Mouse (Mus musculus) layer of hippocampus, postnatal 10 days (tissue): ENCODE measurements at regions not wholly inside any gene's neighbourhood (a gene's known extent, or its start where the extent isn't known, plus 50 kb on each side); places are given as distances from the start of the nearest gene placed in this dataset.

ENCODE experiments used
- DNase-seq, 2 experiments: peaks; one replicate each; pipeline ENCODE4 v3.0.0; 2021; ENCODE audit warnings: low spot score in 2 of 2

DNA sequence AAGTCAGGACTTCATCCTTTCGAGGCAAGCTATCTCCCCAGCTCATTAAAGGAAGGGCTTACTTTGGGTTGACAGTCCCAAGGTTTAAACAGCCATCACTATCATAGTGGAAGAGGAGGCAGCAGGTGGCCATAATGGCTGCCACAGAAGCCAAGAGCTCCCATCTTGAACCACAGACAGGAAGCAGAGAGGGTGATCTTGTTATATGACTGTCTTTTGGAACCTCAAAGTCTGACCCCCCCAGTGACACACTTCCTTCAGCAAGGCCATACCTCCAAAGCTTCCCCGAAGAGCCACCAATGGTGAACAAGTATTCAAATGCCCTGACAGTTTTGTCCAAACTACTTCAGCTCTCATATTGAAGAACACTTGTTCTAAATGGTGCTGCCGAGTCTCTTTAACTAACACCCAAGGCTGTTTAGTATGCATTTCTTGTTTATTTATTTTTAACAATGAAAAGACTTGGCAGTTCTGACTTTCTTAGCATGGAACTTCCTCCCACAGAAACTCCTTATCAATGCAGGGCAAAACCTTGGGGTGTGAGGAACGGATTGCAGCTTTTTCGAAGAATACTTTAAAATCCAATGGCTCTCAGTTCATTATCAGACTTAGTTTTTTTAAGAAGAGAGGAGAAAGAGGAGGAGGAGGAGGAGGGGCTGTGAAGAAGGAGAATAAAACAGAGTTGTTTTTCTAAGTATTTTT is 79.8 kb upstream of the Tnik start:
- DNase-seq = no peak

DNA sequence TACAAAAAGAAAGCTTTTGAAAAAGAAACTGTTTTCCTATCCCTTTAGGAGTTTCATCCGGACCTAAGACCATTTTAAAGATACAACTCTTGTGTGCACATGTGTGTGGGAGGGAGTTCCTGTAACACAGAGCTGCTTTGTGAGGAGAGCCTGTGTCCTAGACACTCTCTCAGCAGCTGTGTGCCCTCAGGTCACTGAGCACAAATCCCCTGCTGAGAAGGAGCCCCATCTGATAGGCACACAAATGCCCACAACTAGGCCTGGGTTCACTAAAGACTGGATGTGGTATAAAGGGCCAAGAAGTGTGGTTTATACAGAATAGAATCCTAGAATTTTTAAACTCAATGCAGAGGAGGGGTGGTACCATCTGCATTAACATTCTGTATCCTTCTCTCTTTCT is 77.5 kb upstream of the Tnik start:
- DNase-seq = no peak

DNA sequence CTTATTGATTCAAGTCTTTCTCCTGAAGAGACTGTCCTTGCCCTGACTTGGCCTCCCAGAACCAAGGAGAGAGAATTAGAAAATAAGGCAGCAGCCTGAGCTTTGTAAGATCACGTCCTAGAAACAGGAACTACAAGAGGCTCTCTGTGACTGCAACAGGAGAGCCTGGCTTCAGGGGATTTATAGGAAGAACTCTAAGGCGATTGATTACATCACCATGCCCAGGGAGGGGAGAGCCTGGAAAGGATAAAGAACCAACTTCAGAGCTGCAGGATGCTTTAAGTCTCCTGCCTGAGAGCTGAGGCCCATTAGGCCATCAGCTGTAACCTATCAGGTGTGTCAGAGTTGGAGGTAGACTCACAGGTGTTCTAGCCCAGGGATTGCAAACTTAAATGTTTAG is 77.1 kb upstream of the Tnik start:
- no peak for DNase-seq

DNA sequence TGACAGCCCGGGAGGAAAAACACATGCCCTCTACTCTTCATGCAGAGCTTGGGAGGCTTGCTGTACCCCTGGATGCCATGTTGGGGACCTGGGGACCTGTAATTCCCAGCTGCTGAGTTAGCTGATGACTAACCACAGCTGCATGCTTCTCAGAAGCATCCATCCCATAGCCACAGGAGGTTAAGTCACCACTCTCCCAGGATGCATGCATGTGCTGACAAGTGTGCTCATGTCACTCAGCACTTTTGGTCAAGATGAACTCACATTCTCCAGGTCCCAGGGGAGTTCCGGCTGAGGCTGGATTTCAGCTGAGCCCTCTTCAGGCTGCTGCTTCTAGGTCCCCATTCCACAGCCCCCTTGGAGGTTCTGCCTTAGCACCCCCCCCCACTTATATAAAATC is 73.6 kb upstream of the Tnik start:
- no peak for DNase-seq

DNA sequence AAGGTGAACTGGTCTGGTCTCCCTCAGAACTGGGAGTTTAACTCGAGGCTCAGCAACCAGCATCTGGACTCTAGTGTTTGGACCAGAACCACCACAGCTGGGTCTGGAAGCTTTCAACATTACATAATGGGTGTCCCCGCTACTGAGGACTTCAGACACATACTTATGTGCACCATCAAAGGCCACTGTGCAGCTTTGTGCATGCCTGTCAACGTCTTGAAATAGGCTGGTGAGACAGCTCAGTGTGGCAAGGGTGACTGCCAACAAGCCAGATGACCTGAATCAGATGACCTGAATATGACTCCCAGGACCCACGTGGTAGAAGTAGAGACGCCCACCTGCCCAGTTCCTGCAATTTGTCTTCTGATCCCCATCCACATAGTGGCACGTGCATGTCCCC is 72.8 kb upstream of the Tnik start:
- DNase-seq = no peak

DNA sequence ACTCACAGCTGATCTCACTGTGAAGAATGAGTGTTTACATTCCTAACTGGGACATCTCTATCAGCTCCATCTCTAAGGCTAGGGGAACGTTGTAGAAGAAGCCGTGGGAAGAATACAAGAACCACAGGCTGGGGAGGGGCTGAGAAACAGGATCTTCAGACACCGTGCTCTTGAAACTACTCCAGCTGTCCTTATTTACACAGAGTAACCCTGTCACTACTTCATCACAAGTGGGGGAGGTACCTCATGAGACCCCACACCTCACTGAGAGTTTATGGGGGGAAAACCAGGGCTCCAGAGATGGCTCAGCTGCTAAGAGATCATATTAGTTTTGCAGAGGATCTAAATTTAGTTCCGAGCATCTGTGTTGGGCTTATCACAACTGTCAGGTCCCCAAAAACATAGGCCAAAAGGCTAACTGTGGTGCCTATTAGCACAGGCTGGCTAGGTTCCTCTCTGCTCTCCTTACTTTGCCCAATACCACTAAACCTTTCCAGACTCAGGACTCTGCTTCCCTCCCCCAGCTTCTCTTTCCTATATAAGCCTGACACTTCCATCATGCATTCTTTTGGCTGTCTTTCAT is 68.5 kb upstream of the Tnik start:
- DNase-seq = no peak

DNA sequence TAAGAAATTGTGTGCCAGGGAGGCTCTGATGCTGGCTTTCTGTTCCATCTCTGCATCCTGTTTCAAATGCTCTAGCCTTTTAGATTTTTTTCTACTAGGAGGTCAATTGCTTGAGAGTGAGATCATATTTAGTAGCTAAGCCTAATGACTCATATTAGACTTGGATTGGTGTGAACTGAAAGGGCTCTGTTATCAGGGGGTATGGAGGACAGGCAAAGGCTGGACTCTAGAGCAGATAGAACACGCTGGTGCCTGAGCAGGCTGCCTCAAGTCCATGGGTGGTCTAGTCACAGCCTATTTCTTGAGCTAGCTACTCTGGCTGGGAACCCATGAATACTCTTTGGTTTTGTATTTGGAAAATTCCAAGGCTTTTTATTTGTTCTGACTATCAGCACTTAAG is 66.2 kb upstream of the Tnik start:
- DNase-seq = no peak

DNA sequence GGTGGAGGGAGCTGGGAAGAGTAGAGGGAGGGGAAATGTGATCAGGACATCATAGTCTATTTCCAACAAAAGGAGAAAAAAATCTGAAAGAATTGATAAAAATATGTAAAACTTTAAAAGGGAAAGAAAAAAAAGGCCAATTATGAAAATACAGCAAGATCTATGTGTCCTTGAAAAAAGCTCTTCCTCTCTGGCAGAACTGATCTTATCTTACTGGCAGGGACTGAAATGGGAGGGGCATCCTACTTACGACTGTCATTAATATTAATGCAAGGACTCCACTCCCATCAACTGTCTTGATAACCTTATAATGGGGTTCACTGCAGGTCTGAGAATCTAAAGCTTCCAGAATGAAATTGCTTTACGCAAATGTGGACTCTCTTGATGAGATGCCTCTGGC is 53.7 kb upstream of the Tnik start:
- DNase-seq = no peak

DNA sequence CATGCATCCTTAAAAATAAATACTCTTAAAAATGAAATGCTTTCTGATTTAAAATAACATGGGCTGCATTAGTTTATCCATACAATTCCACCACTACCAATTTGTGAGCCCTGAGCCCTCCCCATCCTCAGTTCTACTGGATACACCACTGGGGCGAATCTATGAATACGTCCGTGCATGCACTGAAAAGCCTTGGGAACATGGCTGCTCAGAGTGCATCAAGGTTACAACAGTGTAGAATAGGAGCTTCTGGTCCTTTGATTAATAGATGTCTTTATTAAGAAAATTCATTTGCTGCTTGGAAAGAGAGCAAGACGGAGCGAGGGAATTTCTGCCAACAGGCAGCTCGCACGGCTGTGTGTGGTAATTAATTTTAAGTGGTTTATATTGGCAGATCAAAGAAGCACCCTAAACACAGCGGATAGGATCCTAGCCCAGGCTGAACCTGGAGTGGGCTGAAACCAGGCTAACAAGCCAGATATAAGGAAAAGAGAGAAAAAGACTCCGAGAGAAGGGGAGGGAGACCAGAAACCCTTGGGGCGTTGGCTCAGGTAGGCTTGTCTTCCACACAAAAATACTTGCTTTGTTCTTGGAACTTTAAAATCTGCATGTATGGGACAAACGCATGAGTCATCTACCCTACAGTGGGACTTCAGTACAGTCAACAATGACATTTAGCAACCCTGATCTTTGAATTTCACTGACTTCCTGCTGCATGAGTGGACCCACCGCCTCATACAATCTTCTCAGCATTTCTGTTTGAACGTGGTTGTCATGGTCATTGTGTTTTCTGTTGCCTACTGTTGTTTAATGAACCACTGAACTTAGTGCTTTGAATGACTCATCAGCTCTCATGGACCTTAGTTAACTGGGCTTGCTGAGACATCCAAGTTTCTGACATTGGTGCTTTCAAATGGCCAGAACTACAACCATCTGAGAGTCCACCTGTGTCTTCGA is 51.9 kb upstream of the Tnik start:
- DNase-seq = peak in 1 of 2 experiments; percentile 15
